Mouse (Mus musculus) testis, adult 2 months (tissue): ENCODE data around the gene Kidins220. TPM values are rescaled to one million over a fixed set of nuclear protein-coding genes. Genes with fewer than 3 reads are reported as not detected.

ENCODE experiments used
- H3K27ac ChIP-seq: fragments of 200-500 bp; 2 replicates; pipeline ENCODE4 v1.5.1; 2012; ENCODE audit warnings: low read depth, low read length; ENCODE audit not compliant: control insufficient read depth, insufficient read depth
- H3K27me3 ChIP-seq: fragments of 200-500 bp; 2 replicates; pipeline ENCODE4 v1.6.1; 2012; ENCODE audit warnings: mild to moderate bottlenecking, low read length, moderate library complexity; ENCODE audit not compliant: control insufficient read depth, insufficient read depth
- H3K36me3 ChIP-seq: fragments of 200-500 bp; 2 replicates; pipeline ENCODE4 v1.6.1; 2012; ENCODE audit warnings: mild to moderate bottlenecking, low read length; ENCODE audit not compliant: control insufficient read depth, insufficient read depth
- H3K4me1 ChIP-seq: fragments of 200-500 bp; 2 replicates; pipeline ENCODE4 v1.6.1; 2012; ENCODE audit warnings: low read length; ENCODE audit not compliant: control insufficient read depth, insufficient read depth
- H3K4me3 ChIP-seq: fragments of 200-500 bp; 2 replicates; pipeline ENCODE4 v1.5.1; 2012; ENCODE audit warnings: low read depth, mild to moderate bottlenecking, low read length, moderate library complexity, mixed read lengths; ENCODE audit not compliant: control insufficient read depth
- CTCF ChIP-seq: fragments of 200-500 bp; IDR thresholded peaks from 2 replicates; pipeline ENCODE4 v1.5.1; 2012; ENCODE audit warnings: low read depth, mild to moderate bottlenecking, inconsistent platforms, low read length, moderate library complexity; ENCODE audit not compliant: control insufficient read depth, insufficient read depth, insufficient replicate concordance
- POLR2A ChIP-seq: fragments of 200-500 bp; IDR thresholded peaks from 2 replicates; pipeline ENCODE4 v1.6.1; 2012; ENCODE audit warnings: low read depth, mild to moderate bottlenecking, inconsistent platforms, low read length, moderate library complexity; ENCODE audit not compliant: control insufficient read depth
- polyA plus RNA-seq: library from polyadenylated mRNA; depleted of rRNA; stranded (reverse); fragments of >200 nt; gene quantifications from 2 replicates; pipeline ENCODE4 v1.2.3, GENCODE M21; 2012; rRNA removed

Gene Kidins220
- 12.0 and 14.2 TPM in 2 replicates for polyA plus RNA-seq

DNA sequence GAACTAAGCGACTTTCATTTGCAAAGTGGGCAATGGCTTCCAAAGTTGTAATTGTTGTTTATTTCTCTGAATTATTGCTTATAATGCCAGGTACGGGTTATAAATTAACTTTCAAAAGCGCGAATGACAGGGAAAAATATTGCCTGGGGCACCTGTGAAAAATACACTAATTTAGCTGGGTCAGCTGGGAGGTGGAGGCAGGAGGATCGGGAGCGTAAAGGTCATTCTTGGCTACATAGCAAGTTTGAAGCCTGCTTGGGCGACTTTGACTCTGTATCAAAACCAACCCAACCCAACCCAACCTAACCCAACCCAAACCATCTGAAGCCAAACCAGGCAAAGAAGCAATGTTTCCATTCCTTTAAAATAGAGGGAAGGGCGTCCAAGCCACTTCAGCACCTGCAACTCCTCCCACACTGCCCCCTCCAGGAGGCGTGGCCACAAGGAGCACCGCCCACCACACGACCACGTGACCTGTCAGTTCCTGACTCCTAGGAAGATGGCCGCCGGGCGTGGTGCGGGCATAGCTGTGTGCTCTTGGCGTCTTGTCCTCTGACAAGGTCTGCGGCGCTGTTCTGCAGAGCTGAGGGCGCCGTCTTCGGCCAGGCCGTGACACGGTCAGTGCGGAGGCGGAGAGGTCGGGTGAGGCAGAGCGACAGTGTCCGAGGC, at the start of gene Kidins220:
TSS of gene Kidins220 (plus strand) at position 480 of the 669 bp plus-strand sequence.
- H3K4me3 ChIP-seq: peak within 1 kb of the TSS; percentile 98
- TF ChIP-seq CTCF (no peak; the same call in 1 of the 2 replicates), POLR2A (peak; percentile 98)
- peak within 1 kb of the TSS; percentile 90 for H3K27ac ChIP-seq
- peaks cover 18% of the 10 kb centered on the region for H3K4me1 ChIP-seq
- H3K27me3 ChIP-seq: no peaks in the 10 kb centered on the region
- H3K36me3 ChIP-seq: no peaks in the 10 kb centered on the region

DNA sequence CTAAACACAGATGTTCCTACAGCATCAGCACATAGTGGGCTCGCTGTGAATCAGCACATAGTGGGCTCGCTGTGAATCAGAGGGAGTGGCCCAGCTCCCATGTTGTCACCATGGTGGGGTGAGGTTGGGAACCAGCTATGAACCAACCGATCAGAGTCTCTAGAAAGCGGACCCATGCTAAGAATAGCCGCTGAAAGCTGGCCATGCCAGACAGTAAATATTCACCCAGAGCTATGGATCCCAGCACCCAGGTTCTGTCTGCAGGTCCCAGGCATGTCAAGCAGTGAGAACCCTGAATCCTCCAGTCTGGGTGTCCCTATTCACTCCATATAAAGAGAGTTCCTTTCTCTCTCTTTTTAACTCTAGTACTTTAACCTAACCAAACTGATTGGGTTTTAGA, 49.4 kb upstream of the Kidins220 start:
- Histone ChIP-seq H3K36me3 (no peaks in the 10 kb centered on the region), H3K27ac (no peak overlapping the region), H3K4me3 (no peak overlapping the region), H3K4me1 (no peaks in the 10 kb centered on the region), H3K27me3 (no peaks in the 10 kb centered on the region)
- no peak for TF ChIP-seq CTCF
- no peak for TF ChIP-seq POLR2A

DNA sequence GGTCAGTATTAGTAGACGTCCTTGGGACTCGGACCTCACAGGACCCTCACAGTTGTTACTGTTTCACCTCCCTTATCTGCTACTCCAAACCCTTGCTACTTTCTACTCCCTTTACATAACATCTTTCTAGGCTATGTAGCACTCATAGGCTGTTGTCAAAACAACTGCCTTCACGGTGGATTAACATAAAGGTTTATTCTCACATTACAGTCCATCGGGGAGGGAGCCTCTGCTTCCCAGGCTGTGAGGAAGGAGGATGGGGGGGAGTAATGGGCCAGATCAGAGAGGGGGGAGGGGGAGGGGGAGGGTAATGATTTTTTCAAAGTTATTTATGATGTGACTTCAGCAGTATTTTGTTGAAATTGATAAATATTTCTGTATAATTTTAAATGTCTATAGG, 49.0 kb upstream of the Kidins220 start:
- H3K27me3 ChIP-seq: no peaks in the 10 kb centered on the region
- TF ChIP-seq POLR2A (no peak), CTCF (no peak)
- H3K4me1 ChIP-seq: no peaks in the 10 kb centered on the region
- no peak overlapping the region for H3K4me3 ChIP-seq
- no peaks in the 10 kb centered on the region for H3K36me3 ChIP-seq
- no peak overlapping the region for H3K27ac ChIP-seq

DNA sequence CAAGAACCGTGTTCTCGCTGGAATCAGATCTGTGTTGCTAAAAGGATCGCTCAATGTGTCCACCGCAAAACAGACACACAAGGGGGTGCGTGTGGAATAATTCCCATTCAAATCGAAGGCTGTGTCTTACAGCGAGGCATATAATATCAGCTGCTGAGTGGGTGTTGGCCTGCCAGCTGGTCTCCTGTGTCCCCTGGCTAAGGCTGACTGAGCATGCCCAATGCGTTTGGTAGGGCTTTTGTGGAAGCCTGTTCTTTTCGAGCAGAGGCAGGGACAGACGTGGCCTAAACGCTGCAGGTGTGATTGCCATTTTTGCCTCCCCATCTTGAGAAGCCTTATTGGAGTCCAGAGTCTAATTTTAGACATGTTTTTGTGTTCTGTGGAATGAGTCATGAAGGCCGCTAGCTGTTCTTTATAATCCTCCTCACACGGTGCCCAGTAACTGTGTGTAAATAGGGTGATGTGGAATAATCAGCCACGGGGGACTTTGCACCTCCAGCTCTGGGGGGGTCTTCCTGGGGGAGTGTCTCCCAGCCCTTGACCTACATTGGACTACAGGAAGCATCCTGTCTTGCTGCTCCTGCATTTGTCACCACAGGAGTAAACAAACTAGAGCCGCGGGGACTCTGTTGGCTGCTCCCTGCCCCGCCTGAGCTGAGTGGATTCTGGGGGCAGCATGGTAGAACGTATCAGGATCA, 46.5 kb upstream of the Kidins220 start:
- H3K27ac ChIP-seq: peak overlapping the region; percentile 41
- no peaks in the 10 kb centered on the region for H3K27me3 ChIP-seq
- no peak for TF ChIP-seq POLR2A
- H3K4me1 ChIP-seq: peaks cover 2% of the 10 kb centered on the region; the same call in 1 of the 2 replicates
- H3K4me3 ChIP-seq: no peak overlapping the region
- no peaks in the 10 kb centered on the region for H3K36me3 ChIP-seq

DNA sequence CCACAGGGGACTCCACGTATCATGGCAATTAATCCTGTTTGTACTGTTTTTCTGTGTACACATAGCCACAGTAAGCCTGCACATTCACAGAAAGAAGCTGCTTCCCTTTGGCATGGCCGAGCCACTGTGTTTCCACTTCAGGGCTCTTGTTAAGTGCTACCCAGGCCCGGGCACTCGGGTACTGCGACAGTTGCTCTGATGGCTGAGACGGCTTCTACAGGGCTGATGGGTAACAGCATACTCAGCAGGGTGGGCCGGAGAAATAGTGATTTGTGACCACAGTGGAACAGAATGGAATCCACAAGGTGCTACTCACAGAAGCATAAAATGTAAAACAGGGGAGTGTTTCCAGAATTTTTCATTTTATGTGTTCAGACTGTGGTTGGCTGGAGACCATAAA, 45.7 kb upstream of the Kidins220 start:
- H3K27me3 ChIP-seq: no peaks in the 10 kb centered on the region
- peak overlapping the region; percentile 33; the same call in 1 of the 2 replicates for H3K4me3 ChIP-seq
- no peak overlapping the region for H3K27ac ChIP-seq
- H3K36me3 ChIP-seq: no peaks in the 10 kb centered on the region
- TF ChIP-seq CTCF (no peak), POLR2A (no peak)
- H3K4me1 ChIP-seq: peaks cover 5% of the 10 kb centered on the region; the same call in 1 of the 2 replicates

DNA sequence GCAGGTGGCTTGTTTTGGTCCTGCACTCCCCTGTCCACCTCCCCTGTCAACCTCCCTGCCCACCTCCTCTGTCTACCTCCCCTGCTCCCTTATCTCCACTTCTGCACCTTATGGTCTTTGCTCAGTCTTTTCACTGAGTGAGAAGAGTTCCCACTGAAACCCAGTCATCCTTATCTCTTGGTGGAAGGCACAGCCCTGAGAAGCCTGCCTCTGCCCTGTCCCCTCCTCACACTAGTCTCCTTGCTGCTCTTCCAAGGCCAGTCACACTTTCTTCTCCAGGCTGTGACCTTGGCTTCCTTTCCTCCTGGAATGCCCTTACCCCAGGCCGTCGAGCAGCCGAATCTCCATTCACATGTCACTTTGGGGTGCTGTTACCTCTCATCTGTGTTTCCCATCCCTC, 44.0 kb upstream of the Kidins220 start:
- Histone ChIP-seq H3K27ac (peak overlapping the region; percentile 36; the same call in 1 of the 2 replicates), H3K4me1 (peaks cover 5% of the 10 kb centered on the region; the same call in 1 of the 2 replicates), H3K27me3 (no peaks in the 10 kb centered on the region), H3K4me3 (no peak overlapping the region), H3K36me3 (no peaks in the 10 kb centered on the region)
- no peak for TF ChIP-seq POLR2A

DNA sequence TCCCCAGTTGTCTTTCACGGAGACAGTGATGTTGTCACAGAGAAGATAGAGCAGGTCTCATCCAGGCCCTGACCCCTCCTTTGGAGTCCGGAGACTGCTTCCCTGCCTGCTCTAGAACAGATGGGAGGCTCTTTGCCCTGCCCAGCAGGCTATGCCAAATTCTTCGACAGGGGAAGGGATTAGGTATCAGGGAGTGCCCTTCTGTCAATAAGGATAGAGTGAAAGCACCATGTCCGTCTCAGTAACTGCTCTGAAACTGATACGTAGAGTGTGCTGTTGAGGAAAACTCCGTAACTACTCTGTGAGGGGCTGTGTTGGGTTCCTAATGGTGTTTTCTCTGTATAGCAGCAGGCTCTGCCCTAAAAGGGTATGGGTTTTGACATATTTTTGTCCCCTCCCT, 42.6 kb upstream of the Kidins220 start:
- TF ChIP-seq CTCF (no peak), POLR2A (no peak)
- H3K27ac ChIP-seq: peak overlapping the region; percentile 52
- H3K36me3 ChIP-seq: no peaks in the 10 kb centered on the region
- H3K27me3 ChIP-seq: no peaks in the 10 kb centered on the region
- H3K4me1 ChIP-seq: peaks cover 5% of the 10 kb centered on the region; the same call in 1 of the 2 replicates
- H3K4me3 ChIP-seq: no peak overlapping the region
